Mouse (Mus musculus): ENCODE measurements at regions not wholly inside any gene's neighbourhood (a gene's known extent, or its start where the extent isn't known, plus 50 kb on each side); places are given as distances from the start of the nearest gene placed in this dataset.

GRCm38 (mm10) chr8:9060166-9060565 lies 369.8 kb upstream of the Arglu1 start:
- TF ChIP-seq POLR2A (IDR thresholded peaks at IDR 0.05; ENCODE audit: low read depth, low read length) (no peak), CTCF (conservative IDR thresholded peaks at IDR 0.05; ENCODE audit: insufficient read depth, insufficient read length, low read depth, low read length) (no peak)

Measured in kidney, adult 2 months (tissue).